Mouse (Mus musculus) ES-Bruce4 (cell line): ENCODE measurements around the gene Fastk.

ENCODE experiments used
- CTCF ChIP-seq: IDR thresholded peaks from one replicate; pipeline ENCODE4 v1.8.1; 2011; ENCODE audit warnings: low read depth, low read length
- EP300 ChIP-seq: IDR thresholded peaks from 2 replicates; pipeline ENCODE4 v1.6.1; 2011; ENCODE audit warnings: low read depth, low read length; ENCODE audit not compliant: insufficient read depth
- POLR2A ChIP-seq: IDR thresholded peaks from one replicate; pipeline ENCODE4 v1.8.1; 2011; ENCODE audit warnings: low read length; ENCODE audit not compliant: insufficient read depth

DNA sequence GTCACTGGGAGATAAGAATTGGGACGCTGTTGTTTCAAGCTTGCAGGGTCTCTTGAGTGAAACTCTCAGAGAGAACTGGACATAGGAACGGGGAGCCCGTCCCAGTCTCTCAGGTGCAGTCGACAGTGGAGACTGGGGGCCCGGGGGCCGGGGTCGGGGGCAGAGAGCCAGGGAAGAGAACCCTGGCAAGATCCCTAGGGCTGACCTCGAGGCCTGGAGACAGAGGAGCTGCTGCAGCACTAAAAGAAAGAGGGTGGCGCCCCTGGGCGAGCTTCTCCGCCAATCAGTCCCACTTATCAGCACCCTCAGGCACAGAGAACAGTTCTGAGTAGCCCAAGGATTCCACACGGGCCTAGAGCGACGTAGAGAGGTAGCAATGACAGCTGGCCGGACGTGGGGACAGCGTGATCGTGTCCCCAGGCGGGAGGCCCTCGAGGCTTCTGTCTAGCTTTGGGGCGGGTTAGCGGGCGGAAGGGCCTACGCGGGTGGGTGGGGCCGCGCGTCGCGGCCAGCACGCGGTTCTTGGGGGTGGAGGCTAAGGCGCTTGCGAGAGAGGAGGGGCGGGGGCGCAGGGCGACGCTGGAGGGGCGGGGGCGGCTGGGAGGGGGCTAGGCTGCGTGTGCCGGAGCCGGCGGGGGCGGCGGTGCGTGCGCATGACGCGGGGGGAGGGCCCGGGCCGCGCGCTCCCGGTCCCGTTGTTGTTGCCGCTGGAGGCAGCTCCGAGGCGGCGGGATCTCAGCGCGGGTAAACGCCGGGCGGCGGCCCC lies 6.4 kb upstream of the Fastk start:
- TF ChIP-seq POLR2A (no peak), EP300 (no peak), CTCF (no peak)
